Mouse (Mus musculus): ENCODE results near the gene Col27a1.

Gene Col27a1

DNA sequence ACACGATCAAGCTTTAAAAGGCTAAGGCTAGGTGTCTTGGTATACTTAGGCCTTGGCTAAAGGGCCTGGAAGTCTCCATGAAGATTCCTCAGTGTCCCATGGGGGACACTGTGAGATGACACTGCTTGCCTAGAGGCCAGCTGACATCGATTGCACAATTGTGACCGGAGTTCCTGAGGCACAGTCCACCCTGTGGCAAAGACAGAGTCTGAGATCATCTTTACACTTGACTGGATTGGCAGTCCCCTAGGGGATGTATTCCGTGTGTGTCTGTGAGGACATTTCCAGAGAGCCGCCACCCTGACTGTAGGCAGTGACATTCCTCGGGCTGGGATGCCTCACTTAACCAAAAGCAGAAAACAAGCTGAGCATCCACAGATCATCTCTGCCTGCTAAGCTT is 146.1 kb downstream of the Col27a1 start:
- intact Hi-C loops (cut with DNase I): no loop called here

- intact Hi-C loops (cut with DNase I): no loop called here
Measured at GRCm38 (mm10) chr4:63362150-63362549, 148.3 kb downstream of the Col27a1 start, which contains the start of gene Orm2. Gene Orm2 (plus strand): TSS chr4:63362449.

DNA sequence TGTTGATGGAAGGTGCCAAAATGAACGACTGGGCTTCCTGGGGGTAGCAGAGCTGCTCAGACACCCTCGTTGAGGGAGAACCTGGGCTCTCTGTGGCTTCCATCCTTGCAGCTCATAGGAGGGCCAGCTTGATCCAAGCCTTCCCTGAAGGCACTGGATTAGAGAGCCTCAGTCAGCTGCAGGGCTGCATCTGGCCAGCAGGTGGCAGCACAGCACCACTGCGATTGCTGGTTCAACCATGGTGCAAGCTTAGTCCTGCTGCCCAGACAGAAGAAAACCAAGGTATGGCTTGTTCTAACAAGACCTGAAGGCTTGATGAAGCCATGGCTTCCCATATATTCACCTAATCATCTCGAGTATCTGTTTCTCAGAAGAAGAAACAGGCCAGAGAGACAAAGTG is 154.8 kb downstream of the Col27a1 start:
- intact Hi-C loops (cut with DNase I): loop anchor here (2.0 to 5.0 kb wide), 2 partner anchors 40 to 579 kb away; no protein-coding TSS in a partner anchor

DNA sequence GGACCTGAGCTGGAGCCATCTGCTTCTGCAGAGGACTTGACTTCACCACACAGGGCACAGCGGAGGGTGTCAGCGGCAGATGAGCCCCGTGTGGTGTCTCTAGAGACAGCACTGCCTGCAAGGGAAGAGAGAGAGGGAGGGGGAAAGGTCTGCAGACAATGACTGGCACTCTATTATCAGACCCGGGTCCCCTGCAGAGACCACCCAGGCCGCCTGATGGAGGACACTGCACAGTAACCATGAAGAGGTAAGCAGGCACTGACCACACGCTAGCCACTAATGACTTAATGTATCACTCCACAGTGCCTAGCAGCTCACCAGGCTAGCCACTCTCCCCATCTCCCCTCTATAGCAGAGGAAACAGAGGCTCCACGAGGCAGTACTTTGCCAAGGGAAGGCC is 157.1 kb downstream of the Col27a1 start:
- intact Hi-C loops (cut with DNase I): no loop called here

DNA sequence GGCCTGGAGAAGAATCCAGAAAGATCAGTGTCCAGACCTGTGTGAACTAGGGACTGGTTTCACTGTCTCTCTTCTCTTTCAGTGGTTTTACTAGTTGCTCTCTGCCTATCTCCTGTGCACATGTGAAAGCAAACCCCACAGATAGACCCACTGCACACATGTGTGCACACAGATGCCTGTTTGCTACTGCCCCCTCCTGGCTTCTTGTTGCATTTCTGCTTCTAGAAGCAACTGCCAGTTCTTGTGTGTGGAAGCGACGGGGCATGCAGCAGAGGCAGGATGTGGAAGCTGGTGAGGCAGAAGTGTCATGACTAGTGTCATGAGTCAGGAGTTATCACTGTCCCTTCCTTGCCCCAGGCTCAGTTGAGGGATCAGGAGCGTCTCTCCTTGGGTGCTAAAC is 158.1 kb downstream of the Col27a1 start:
- intact Hi-C loops (cut with DNase I): no loop called here

- intact Hi-C loops (cut with DNase I): no loop called here
Measured at GRCm38 (mm10) chr4:63373404-63373803, 159.6 kb downstream of the Col27a1 start.

DNA sequence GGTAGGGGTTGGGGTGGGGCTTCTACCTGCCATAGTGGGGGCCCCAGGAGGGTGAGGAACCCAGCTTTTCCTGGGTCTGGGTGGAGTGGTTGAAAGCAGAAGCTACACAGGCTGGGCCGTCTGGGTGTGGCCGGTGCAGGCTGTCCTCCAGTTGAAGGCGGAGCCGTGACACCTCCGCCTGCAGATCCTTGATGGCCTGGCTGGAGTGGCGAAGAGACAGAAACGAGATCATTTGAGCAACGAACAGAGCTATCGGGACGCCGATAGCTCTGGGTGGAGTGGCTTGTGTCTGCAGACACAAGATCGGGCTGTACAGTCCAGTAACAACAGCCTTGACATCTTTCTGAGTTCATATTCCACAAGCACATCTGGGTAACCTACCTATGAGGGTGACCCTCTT is 160.5 kb downstream of the Col27a1 start:
- intact Hi-C loops (cut with DNase I): no loop called here

DNA sequence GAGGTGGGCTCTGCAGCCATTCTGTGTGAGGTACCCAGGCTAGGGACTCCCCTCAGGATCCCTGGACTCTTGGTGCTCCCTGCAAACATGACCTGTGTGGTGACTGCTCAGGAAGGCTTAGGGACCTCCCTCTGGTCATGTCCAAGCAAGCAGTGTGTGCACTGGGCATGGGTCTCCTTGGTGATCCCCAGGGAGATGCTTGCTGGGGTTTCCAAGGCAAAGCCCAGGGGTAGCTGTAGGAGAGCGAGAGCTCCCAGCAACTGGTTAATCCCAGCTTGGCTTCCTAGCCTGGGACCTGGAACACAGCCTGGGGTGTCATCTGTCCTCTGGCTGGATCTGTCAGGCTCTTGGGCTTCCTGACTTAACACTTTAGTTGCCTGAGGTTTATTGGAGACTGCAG is 161.6 kb downstream of the Col27a1 start:
- intact Hi-C loops (cut with DNase I): no loop called here

- intact Hi-C loops (cut with DNase I): no loop called here
Measured at GRCm38 (mm10) chr4:63377483-63377882, 163.7 kb downstream of the Col27a1 start.

GRCm38 (mm10) chr4:63382676-63383369 is 169.0 kb downstream of the Col27a1 start:
- intact Hi-C loops (cut with DNase I): no loop called here

DNA sequence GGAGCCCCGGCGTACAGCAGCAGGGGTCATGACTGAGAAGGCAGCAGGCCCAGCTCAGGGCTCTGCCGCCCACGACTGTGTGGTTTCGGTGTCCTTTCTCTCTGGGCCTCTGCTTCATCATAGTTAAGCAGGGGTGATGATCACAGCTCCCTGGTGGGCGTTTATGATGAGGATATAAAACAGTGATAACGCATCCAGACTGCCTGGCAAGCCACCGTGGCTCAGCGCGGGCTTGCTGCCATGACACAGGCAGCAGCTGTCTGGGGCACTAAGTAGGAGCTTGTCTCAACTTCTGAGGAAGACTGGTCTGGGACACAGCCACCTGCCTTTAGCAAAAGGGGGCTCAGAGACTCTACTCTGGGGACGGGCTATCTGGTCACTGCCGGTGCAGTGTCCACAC is 169.7 kb downstream of the Col27a1 start:
- intact Hi-C loops (cut with DNase I): no loop called here

GRCm38 (mm10) chr4:63384262-63384661 is 170.5 kb downstream of the Col27a1 start:
- intact Hi-C loops (cut with DNase I): no loop called here

Small RNA genes lying within 50 kb of the gene (microRNA-seq; reads per million reads assigned to microRNA genes)
- gene Mir455: 1,080 to 1,601 reads per million in 2 experiments
